Mouse (Mus musculus): ENCODE measurements around the gene Bcar3. TPM values are rescaled to one million over a fixed set of nuclear protein-coding genes. Genes with fewer than 3 reads are reported as not detected.
A peak's percentile ranks its signal among the peaks of the same experiment; 100 is the strongest.

Bcar3 gene
- polyA plus RNA-seq, 1 experiment from 2014 or later = 13.7 TPM

- no peak for ATAC-seq (ENCODE audit: insufficient read depth, low FRiP score)
- H3K4me3 ChIP-seq (replicated peaks; ENCODE audit: low read length) = no peak overlapping the region
- H3K27ac ChIP-seq (ENCODE audit: low read length) = no peak overlapping the region
- H3K4me2 ChIP-seq (ENCODE audit: low read depth, low read length) = no peak overlapping the region
- no peaks in the 10 kb centered on the region for H3K27me3 ChIP-seq (ENCODE audit: control insufficient read depth, insufficient read depth, low read length)
- 65% methylated on average over 3 of the region's 3 CpGs for WGBS
- no peak overlapping the region for H3K9ac ChIP-seq (ENCODE audit: low read length)
- H3K4me1 ChIP-seq (ENCODE audit: control insufficient read depth, insufficient read depth, low read length) = peaks cover 3% of the 10 kb centered on the region; the same call in 1 of the 2 replicates
- H3K9me3 ChIP-seq (replicated peaks; ENCODE audit: control insufficient read depth, low read length) = no peaks in the 10 kb centered on the region
- H3K36me3 ChIP-seq (ENCODE audit: control insufficient read depth, insufficient read depth, low read length) = peaks cover 7% of the 10 kb centered on the region; the same call in 1 of the 2 replicates
Observed at GRCm38 (mm10) chr3:122566112-122566511, 272.2 kb downstream of the Bcar3 start.

GRCm38 (mm10) chr3:122566549-122566948 lies 272.6 kb downstream of the Bcar3 start:
- H3K4me1 ChIP-seq (ENCODE audit: control insufficient read depth, insufficient read depth, low read length) = peaks cover 3% of the 10 kb centered on the region; the same call in 1 of the 2 replicates
- H3K4me3 ChIP-seq (replicated peaks; ENCODE audit: low read length) = no peak overlapping the region
- ATAC-seq (ENCODE audit: insufficient read depth, low FRiP score) = no peak
- H3K27me3 ChIP-seq (ENCODE audit: control insufficient read depth, insufficient read depth, low read length) = no peaks in the 10 kb centered on the region
- no peak overlapping the region for H3K9ac ChIP-seq (ENCODE audit: low read length)
- H3K36me3 ChIP-seq (ENCODE audit: control insufficient read depth, insufficient read depth, low read length) = 0 out of 2 replicates have a peak, but pooled peaks cover 4% of the 10 kb centered on the region
- H3K9me3 ChIP-seq (replicated peaks; ENCODE audit: control insufficient read depth, low read length) = no peaks in the 10 kb centered on the region
- H3K27ac ChIP-seq (ENCODE audit: low read length) = no peak overlapping the region
- WGBS = 56% methylated on average over 4 of the region's 4 CpGs
- H3K4me2 ChIP-seq (ENCODE audit: low read depth, low read length) = no peak overlapping the region

- no peak overlapping the region for H3K9ac ChIP-seq (ENCODE audit: low read length)
- no peak overlapping the region for H3K27ac ChIP-seq (ENCODE audit: low read length)
- no peaks in the 10 kb centered on the region for H3K4me1 ChIP-seq (ENCODE audit: control insufficient read depth, insufficient read depth, low read length)
- WGBS = 78% methylated on average over 5 of the region's 5 CpGs
- no peaks in the 10 kb centered on the region for H3K27me3 ChIP-seq (ENCODE audit: control insufficient read depth, insufficient read depth, low read length)
- no peaks in the 10 kb centered on the region for H3K36me3 ChIP-seq (ENCODE audit: control insufficient read depth, insufficient read depth, low read length)
- 0 out of 2 replicates have a peak, but pooled peaks cover 6% of the 10 kb centered on the region for H3K9me3 ChIP-seq (replicated peaks; ENCODE audit: control insufficient read depth, low read length)
- no peak overlapping the region for H3K4me3 ChIP-seq (replicated peaks; ENCODE audit: low read length)
- ATAC-seq (ENCODE audit: insufficient read depth, low FRiP score) = no peak
- H3K4me2 ChIP-seq (ENCODE audit: low read depth, low read length) = no peak overlapping the region
Observed at GRCm38 (mm10) chr3:122573426-122574286, 279.7 kb downstream of the Bcar3 start.

GRCm38 (mm10) chr3:122574921-122575320 lies 281.0 kb downstream of the Bcar3 start:
- Histone ChIP-seq H3K4me1 (ENCODE audit: control insufficient read depth, insufficient read depth, low read length) (no peaks in the 10 kb centered on the region), H3K4me3 (replicated peaks; ENCODE audit: low read length) (no peak overlapping the region), H3K36me3 (ENCODE audit: control insufficient read depth, insufficient read depth, low read length) (no peaks in the 10 kb centered on the region), H3K27ac (ENCODE audit: low read length) (no peak overlapping the region), H3K9me3 (replicated peaks; ENCODE audit: control insufficient read depth, low read length) (0 out of 2 replicates have a peak, but pooled peaks cover 6% of the 10 kb centered on the region), H3K9ac (ENCODE audit: low read length) (no peak overlapping the region), H3K4me2 (ENCODE audit: low read depth, low read length) (no peak overlapping the region), H3K27me3 (ENCODE audit: control insufficient read depth, insufficient read depth, low read length) (no peaks in the 10 kb centered on the region)
- 86% methylated on average over 1 of the region's 1 CpGs for WGBS
- ATAC-seq (ENCODE audit: insufficient read depth, low FRiP score) = no peak

- H3K9ac ChIP-seq (ENCODE audit: low read length) = no peak overlapping the region
- no peaks in the 10 kb centered on the region for H3K36me3 ChIP-seq (ENCODE audit: control insufficient read depth, insufficient read depth, low read length)
- 0 out of 2 replicates have a peak, but pooled peaks cover 6% of the 10 kb centered on the region for H3K9me3 ChIP-seq (replicated peaks; ENCODE audit: control insufficient read depth, low read length)
- H3K27me3 ChIP-seq (ENCODE audit: control insufficient read depth, insufficient read depth, low read length) = no peaks in the 10 kb centered on the region
- no peak for ATAC-seq (ENCODE audit: insufficient read depth, low FRiP score)
- no peak overlapping the region for H3K27ac ChIP-seq (ENCODE audit: low read length)
- H3K4me1 ChIP-seq (ENCODE audit: control insufficient read depth, insufficient read depth, low read length) = no peaks in the 10 kb centered on the region
- H3K4me3 ChIP-seq (replicated peaks; ENCODE audit: low read length) = no peak overlapping the region
- no peak overlapping the region for H3K4me2 ChIP-seq (ENCODE audit: low read depth, low read length)
Observed at GRCm38 (mm10) chr3:122577360-122577759, 283.4 kb downstream of the Bcar3 start.

MicroRNA genes within 50 kb of the gene (microRNA counts, 519-probe panel; counts per million panel counts)
- 1,732 counts per million, percentile 28 among the panel's probes with 10 or more counts for microRNA mmu-miR-760

Small RNAs within 50 kb of the gene (microRNA-seq; reads per million reads assigned to microRNA genes)
- gene Mir760 (44.8 reads per million, percentile 46 among the genes with 10 or more reads in this experiment), gene Mir7657 (not detected)

Other genes with a start within 250 kb of the Bcar3 start
- 0.84 and 0.87 TPM in 2 replicates for gene Abca4, start 249.7 kb upstream of the Bcar3 start, polyA plus RNA-seq (2015; fragmentation: Nextera tagmentation; extraction: Ambion mirVana)
- 60.8 and 69.5 TPM in 2 replicates for gene Gclm, start 48.6 kb upstream of the Bcar3 start, polyA plus RNA-seq (2015; fragmentation: Nextera tagmentation; extraction: Ambion mirVana)
- 57.6 and 61.7 TPM in 2 replicates for gene Dnttip2, start 19.7 kb upstream of the Bcar3 start, polyA plus RNA-seq (2015; fragmentation: Nextera tagmentation; extraction: Ambion mirVana)

Data from stomach, embryonic 16.5 days (tissue).